Mouse (Mus musculus) cerebellum, adult 11 months (tissue): ENCODE data around the gene Prrg2.

Experiments used
- DNase-seq: peaks from one replicate; pipeline ENCODE4 v3.0.0; 2022

The Prrg2 gene

DNA sequence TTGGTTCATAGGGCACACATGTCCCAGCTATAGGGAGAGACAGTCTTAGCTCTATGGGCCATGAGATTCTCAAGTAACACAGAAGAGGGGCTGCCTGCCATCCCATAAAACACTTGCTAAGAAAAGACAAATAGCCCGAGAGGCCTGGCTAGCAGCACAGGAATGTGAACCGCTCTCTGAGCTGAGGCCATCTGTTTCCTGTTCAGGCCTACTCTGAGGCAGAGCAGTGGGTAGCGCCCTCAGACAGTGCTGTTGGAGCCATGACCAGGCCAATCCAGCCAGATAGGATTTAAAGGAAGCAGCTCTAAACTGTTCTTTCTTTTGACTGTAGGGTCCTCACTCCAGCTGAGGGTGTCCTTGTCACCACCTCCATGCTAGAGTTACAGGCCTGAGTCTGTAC is 57.9 kb downstream of the Prrg2 start:
- DNase-seq: no peak
